ENCODE assay signal across 8 mouse cellular contexts in the genomic region with DNA sequence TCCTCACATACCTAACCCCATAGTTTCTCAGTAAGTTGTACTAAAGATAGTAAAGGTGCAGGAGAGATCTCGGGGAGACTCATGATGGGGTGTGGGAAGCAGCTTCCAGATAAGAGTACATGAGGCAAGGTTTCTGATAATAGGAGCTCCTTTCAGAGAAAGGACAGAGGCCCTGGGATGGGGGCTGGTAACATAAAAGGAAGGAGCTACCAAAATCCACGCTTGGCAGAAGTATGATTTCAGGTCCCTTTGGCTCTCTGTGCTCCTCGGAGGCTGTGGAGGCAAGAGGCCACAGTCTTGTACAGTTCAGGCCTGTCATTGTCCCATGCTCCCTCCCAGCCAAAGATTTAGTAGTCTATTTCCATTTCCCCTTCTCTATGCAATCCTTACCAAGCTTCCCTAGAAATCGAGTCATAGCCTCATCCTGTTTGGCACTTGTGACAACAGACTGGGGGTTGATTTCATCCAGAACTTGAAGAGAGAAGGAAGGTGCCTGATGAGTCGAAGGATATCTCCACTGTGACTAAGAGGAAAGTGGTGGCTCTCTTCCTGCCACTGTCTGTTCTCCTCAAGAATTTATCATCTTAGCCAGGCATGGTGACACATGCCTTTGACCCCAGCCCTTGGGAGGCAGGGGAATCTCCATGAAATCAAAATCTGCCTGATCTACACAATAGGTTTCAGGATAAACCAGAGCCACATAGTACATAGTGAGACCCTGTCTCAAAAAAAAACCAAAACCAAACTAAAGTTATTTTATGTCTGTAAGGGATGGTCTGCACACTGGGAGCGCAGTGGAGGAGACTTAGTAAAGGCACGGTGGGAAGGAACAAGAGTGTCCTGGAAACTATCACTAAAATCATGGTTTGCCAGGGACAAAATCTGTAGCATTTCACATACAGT. TPM values are rescaled to one million over a fixed set of nuclear protein-coding genes. Genes with fewer than 3 reads are reported as not detected.
DNase-seq lines count a peak whose midpoint lies in the region; ATAC-seq and TF ChIP-seq lines count a peak whose summit lies in the region.

No protein-coding gene starts in this region.

- H3K36me3 ChIP-seq in lung, embryonic 14.5 days (ENCODE audit: insufficient read depth), result no peaks in the 10 kb centered on the region
- no peaks in the 10 kb centered on the region for H3K36me3 ChIP-seq in embryonic facial prominence, embryonic 14.5 days (ENCODE audit: control insufficient read depth, insufficient read depth, low read length)
- H3K36me3 ChIP-seq in limb, embryonic 12.5 days, result no peaks in the 10 kb centered on the region
- no peaks in the 10 kb centered on the region for H3K36me3 ChIP-seq in neural tube, embryonic 15.5 days

- H3K4me3 ChIP-seq in lung, embryonic 14.5 days (ENCODE audit: low read depth, low read length), result peak overlapping the region; percentile 63
- peak overlapping the region; percentile 66 for H3K4me3 ChIP-seq in embryonic facial prominence, embryonic 14.5 days (ENCODE audit: low read depth, low read length)
- peak overlapping the region; percentile 62 for H3K4me3 ChIP-seq in limb, embryonic 12.5 days (replicated peaks)
- H3K4me3 ChIP-seq in neural tube, embryonic 15.5 days (replicated peaks), result peak overlapping the region; percentile 59

- H3K9me3 ChIP-seq in lung, embryonic 14.5 days (ENCODE audit: low read depth, low read length), result no peaks in the 10 kb centered on the region
- no peaks in the 10 kb centered on the region for H3K9me3 ChIP-seq in embryonic facial prominence, embryonic 14.5 days (ENCODE audit: control insufficient read depth, low read length)
- H3K9me3 ChIP-seq in limb, embryonic 12.5 days, result no peaks in the 10 kb centered on the region
- H3K9me3 ChIP-seq in neural tube, embryonic 15.5 days (replicated peaks), result no peaks in the 10 kb centered on the region

- ATAC-seq in lung, embryonic 14.5 days (ENCODE audit: insufficient read depth), result no peak
- no peak for ATAC-seq in embryonic facial prominence, embryonic 14.5 days (ENCODE audit: low read depth)
- ATAC-seq in limb, embryonic 12.5 days (ENCODE audit: insufficient number of reproducible peaks, insufficient read depth, low FRiP score, low TSS enrichment, low read depth), result no peak
- ATAC-seq in neural tube, embryonic 15.5 days (ENCODE audit: low FRiP score), result no peak
- ATAC-seq in monocyte, adult 5-6 weeks (replicated peaks; ENCODE audit: insufficient number of reproducible peaks, low FRiP score, low TSS enrichment, poor library complexity, severe bottlenecking), result no peak

- H3K4me2 ChIP-seq in lung, embryonic 14.5 days, result peak overlapping the region; percentile 99
- peak overlapping the region; percentile 98 for H3K4me2 ChIP-seq in embryonic facial prominence, embryonic 14.5 days (ENCODE audit: low read depth, low read length)
- H3K4me2 ChIP-seq in limb, embryonic 12.5 days, result peak overlapping the region; percentile 94
- peak overlapping the region; percentile 94 for H3K4me2 ChIP-seq in neural tube, embryonic 15.5 days

- peak overlapping the region; percentile 94 for H3K9ac ChIP-seq in lung, embryonic 14.5 days
- H3K9ac ChIP-seq in embryonic facial prominence, embryonic 14.5 days (ENCODE audit: low read depth, low read length), result peak overlapping the region; percentile 87
- peak overlapping the region; percentile 84; the same call in 1 of the 2 replicates for H3K9ac ChIP-seq in limb, embryonic 12.5 days (replicated peaks)
- H3K9ac ChIP-seq in neural tube, embryonic 15.5 days (replicated peaks), result no peak overlapping the region

- 74% methylated on average over 7 of the region's 7 CpGs for WGBS in lung, embryonic 14.5 days
- 78% methylated on average over 7 of the region's 7 CpGs for WGBS in embryonic facial prominence, embryonic 14.5 days
- 87% methylated on average over 7 of the region's 7 CpGs for WGBS in limb, embryonic 12.5 days
- WGBS in neural tube, embryonic 15.5 days, result 86% methylated on average over 7 of the region's 7 CpGs

- no peaks in the 10 kb centered on the region for H3K27me3 ChIP-seq in lung, embryonic 14.5 days (ENCODE audit: insufficient read depth, low read length)
- H3K27me3 ChIP-seq in embryonic facial prominence, embryonic 14.5 days (replicated peaks; ENCODE audit: control insufficient read depth, insufficient read depth, low read length), result no peaks in the 10 kb centered on the region
- H3K27me3 ChIP-seq in limb, embryonic 12.5 days, result no peaks in the 10 kb centered on the region
- no peaks in the 10 kb centered on the region for H3K27me3 ChIP-seq in neural tube, embryonic 15.5 days (replicated peaks)

- peak overlapping the region; percentile 99 for H3K27ac ChIP-seq in lung, embryonic 14.5 days (ENCODE audit: low read depth)
- no peak overlapping the region for H3K27ac ChIP-seq in embryonic facial prominence, embryonic 14.5 days (replicated peaks; ENCODE audit: low read depth, low read length)
- peak overlapping the region; percentile 45; the same call in 1 of the 2 replicates for H3K27ac ChIP-seq in limb, embryonic 12.5 days
- H3K27ac ChIP-seq in neural tube, embryonic 15.5 days (replicated peaks), result no peak overlapping the region

- TF ChIP-seq CTCF in lung, embryonic 14.5 days (IDR thresholded peaks at IDR 0.05; ENCODE audit: low read depth), result no peak

- no peak for DNase-seq in lung, embryonic 14.5 days
- no peak for DNase-seq in lung, postnatal 36 days
- no peak for DNase-seq in embryonic facial prominence, embryonic 14.5 days (ENCODE audit: low spot score)
- no peak for DNase-seq in layer of hippocampus, adult 8-10 months (ENCODE audit: low spot score in 2 of 2)
- DNase-seq in thymus, postnatal 36 days, result no peak

- H3K4me1 ChIP-seq in lung, embryonic 14.5 days (ENCODE audit: insufficient read depth), result peaks cover 23% of the 10 kb centered on the region
- H3K4me1 ChIP-seq in embryonic facial prominence, embryonic 14.5 days (ENCODE audit: control insufficient read depth, insufficient read depth, low read length), result peaks cover 42% of the 10 kb centered on the region
- H3K4me1 ChIP-seq in limb, embryonic 12.5 days (replicated peaks), result peaks cover 39% of the 10 kb centered on the region
- H3K4me1 ChIP-seq in neural tube, embryonic 15.5 days, result peaks cover 29% of the 10 kb centered on the region

RNA-seq across cellular contexts. Expression of gene Msh5, which starts 1.4 kb away (rescaled TPM):
- polyA plus RNA-seq in lung, embryonic 14.5 days (2014; fragmentation: Nextera tagmentation; extraction: Ambion mirVana), result 4.2 and 4.6 TPM in 2 replicates
- 2.5 and 3.4 TPM in 2 replicates for polyA plus RNA-seq in embryonic facial prominence, embryonic 14.5 days (2014; fragmentation: Nextera tagmentation; extraction: Ambion mirVana)
- polyA plus RNA-seq in limb, embryonic 12.5 days (2016; fragmentation: Nextera tagmentation; extraction: Ambion mirVana), result 2.9 and 3.4 TPM in 2 replicates
- 2.0 and 3.3 TPM in 2 replicates for polyA plus RNA-seq in neural tube, embryonic 15.5 days (2015; fragmentation: Nextera tagmentation; extraction: Ambion mirVana)
- 1 to 10 TPM; 1.1 to 2.1 (median 1.4) TPM for total RNA-seq in layer of hippocampus, adult 8-10 months (2022)
- 0.76 to 1.6 TPM in 2 of 3 replicates, not detected in the other for total RNA-seq in monocyte, adult 5-6 weeks (2017)

RNA-seq across cellular contexts. Expression of gene Clic1, which starts 4.6 kb away (rescaled TPM):
- 67.1 and 73.6 TPM in 2 replicates for polyA plus RNA-seq in lung, embryonic 14.5 days (2014; fragmentation: Nextera tagmentation; extraction: Ambion mirVana)
- polyA plus RNA-seq in embryonic facial prominence, embryonic 14.5 days (2014; fragmentation: Nextera tagmentation; extraction: Ambion mirVana), result 90.9 and 96.9 TPM in 2 replicates
- 194 and 195 TPM in 2 replicates for polyA plus RNA-seq in limb, embryonic 12.5 days (2016; fragmentation: Nextera tagmentation; extraction: Ambion mirVana)
- 76.6 and 156 TPM in 2 replicates for polyA plus RNA-seq in neural tube, embryonic 15.5 days (2015; fragmentation: Nextera tagmentation; extraction: Ambion mirVana)
- total RNA-seq in layer of hippocampus, adult 8-10 months (2022), result 10 to 100 TPM in 2 of 4 experiments, 1 to 10 TPM in 2; 9.2 to 27.8 (median 15.9) TPM
- total RNA-seq in monocyte, adult 5-6 weeks (2017), result 356 to 514 TPM (median 477 TPM) in 3 replicates

RNA-seq across cellular contexts. Expression of gene Ddah2, which starts 13.7 kb away (rescaled TPM):
- 319 and 338 TPM in 2 replicates for polyA plus RNA-seq in lung, embryonic 14.5 days (2014; fragmentation: Nextera tagmentation; extraction: Ambion mirVana)
- polyA plus RNA-seq in embryonic facial prominence, embryonic 14.5 days (2014; fragmentation: Nextera tagmentation; extraction: Ambion mirVana), result 291 and 341 TPM in 2 replicates
- 489 and 492 TPM in 2 replicates for polyA plus RNA-seq in limb, embryonic 12.5 days (2016; fragmentation: Nextera tagmentation; extraction: Ambion mirVana)
- polyA plus RNA-seq in neural tube, embryonic 15.5 days (2015; fragmentation: Nextera tagmentation; extraction: Ambion mirVana), result 244 and 261 TPM in 2 replicates
- 10 to 100 TPM in 3 of 4 experiments, 1 to 10 TPM in 1; 8.8 to 20.3 (median 14.9) TPM for total RNA-seq in layer of hippocampus, adult 8-10 months (2022)
- total RNA-seq in monocyte, adult 5-6 weeks (2017), result 1.1 TPM in 1 of 3 replicates, not detected in the others

RNA-seq across cellular contexts. Expression of gene Sapcd1, which starts 17.3 kb away (rescaled TPM):
- 16.1 and 17.2 TPM in 2 replicates for polyA plus RNA-seq in lung, embryonic 14.5 days (2014; fragmentation: Nextera tagmentation; extraction: Ambion mirVana)
- 12.2 and 16.5 TPM in 2 replicates for polyA plus RNA-seq in embryonic facial prominence, embryonic 14.5 days (2014; fragmentation: Nextera tagmentation; extraction: Ambion mirVana)
- 3.2 and 3.3 TPM in 2 replicates for polyA plus RNA-seq in limb, embryonic 12.5 days (2016; fragmentation: Nextera tagmentation; extraction: Ambion mirVana)
- 1.8 and 6.2 TPM in 2 replicates for polyA plus RNA-seq in neural tube, embryonic 15.5 days (2015; fragmentation: Nextera tagmentation; extraction: Ambion mirVana)
- total RNA-seq in layer of hippocampus, adult 8-10 months (2022), result under 1 TPM in 2 of 4 experiments, not detected in 2; 0.76 to 0.95 TPM
- total RNA-seq in monocyte, adult 5-6 weeks (2017), result 1.2 TPM in 1 of 3 replicates, not detected in the others

RNA-seq across cellular contexts. Expression of gene Ly6g6c, which starts 20.0 kb away (rescaled TPM):
- 0.38 TPM in 1 of 2 replicates, not detected in the other for polyA plus RNA-seq in lung, embryonic 14.5 days (2014; fragmentation: Nextera tagmentation; extraction: Ambion mirVana)
- polyA plus RNA-seq in embryonic facial prominence, embryonic 14.5 days (2014; fragmentation: Nextera tagmentation; extraction: Ambion mirVana), result 9.5 and 21.2 TPM in 2 replicates
- polyA plus RNA-seq in limb, embryonic 12.5 days (2016; fragmentation: Nextera tagmentation; extraction: Ambion mirVana), result not detected in 2 replicates
- 0.19 TPM in 1 of 2 replicates, not detected in the other for polyA plus RNA-seq in neural tube, embryonic 15.5 days (2015; fragmentation: Nextera tagmentation; extraction: Ambion mirVana)
- total RNA-seq in layer of hippocampus, adult 8-10 months (2022), result not detected
- total RNA-seq in monocyte, adult 5-6 weeks (2017), result not detected in 3 replicates

Comparison
In these comparisons a context has a peak if more than half of its experiments do, and no peak if none do; other contexts are left out.
1. H3K27ac ChIP-seq: peak in lung, embryonic 14.5 days (single experiment) and limb, embryonic 12.5 days (single experiment); none in embryonic facial prominence, embryonic 14.5 days (single experiment) and neural tube, embryonic 15.5 days (single experiment).
2. Peak in every context shown above with its lines, with median percentiles within 50 percentile points of each other: H3K4me2 ChIP-seq and H3K4me3 ChIP-seq.